Mouse (Mus musculus): Measurements from ENCODE around the gene Slc9a8. TPM values are rescaled to one million over a fixed set of nuclear protein-coding genes. Genes with fewer than 3 reads are reported as not detected.
"Not testable (repeated sequence)": the region's sequence is repeated elsewhere in the genome, so short reads cannot be mapped to it uniquely, and the experiment has no call there.

Slc9a8 gene
- polyA plus RNA-seq, 1 experiment: 41.7 TPM

DNA sequence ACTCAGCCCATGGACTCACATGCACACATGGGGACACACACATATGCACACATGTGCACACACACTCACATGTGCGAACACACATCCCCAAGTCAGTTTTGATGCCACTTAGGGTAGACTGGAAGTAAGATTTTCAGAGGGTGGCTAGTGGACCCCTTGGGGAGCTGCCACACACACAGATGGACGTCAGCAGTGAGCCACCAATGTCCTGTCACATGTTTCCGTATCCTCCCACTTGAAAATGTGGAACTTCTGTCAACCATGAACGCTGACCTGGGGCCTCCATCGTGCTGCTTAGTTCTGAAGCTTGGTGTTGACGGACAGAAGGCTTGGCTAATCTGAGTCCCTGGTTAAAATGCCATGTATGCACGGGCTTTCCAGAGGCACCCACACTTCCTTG is 39.9 kb upstream of the Slc9a8 start:
- TF ChIP-seq CTCF (IDR thresholded peaks at IDR 0.05; ENCODE audit: insufficient read depth, low read length) (no peak), POLR2A (IDR thresholded peaks at IDR 0.05; ENCODE audit: borderline replicate concordance, extremely low read depth, low read depth, low read length) (no peak)
- WGBS: 72% methylated on average over 7 of the region's 7 CpGs
- no peaks in the 10 kb centered on the region; the same call in 1 of the 2 replicates for H3K4me1 ChIP-seq (ENCODE audit: control insufficient read depth, insufficient read depth, low read length)
- DNase-seq: no peak
- no peak overlapping the region for H3K4me3 ChIP-seq (replicated peaks; ENCODE audit: extremely low read depth, low read depth, low read length)

- H3K4me3 ChIP-seq (replicated peaks; ENCODE audit: extremely low read depth, low read depth, low read length): no peak overlapping the region
- WGBS: 86% methylated on average over 7 of the region's 7 CpGs
- no peak for DNase-seq
- H3K4me1 ChIP-seq (ENCODE audit: control insufficient read depth, insufficient read depth, low read length): no peaks in the 10 kb centered on the region; the same call in 1 of the 2 replicates
- TF ChIP-seq CTCF (IDR thresholded peaks at IDR 0.05; ENCODE audit: insufficient read depth, low read length) (no peak), POLR2A (IDR thresholded peaks at IDR 0.05; ENCODE audit: borderline replicate concordance, extremely low read depth, low read depth, low read length) (no peak)
These were observed 39.1 kb upstream of the Slc9a8 start for GRCm38 (mm10) chr2:167382389-167382788.

- no peaks in the 10 kb centered on the region; the same call in 1 of the 2 replicates for H3K4me1 ChIP-seq (ENCODE audit: control insufficient read depth, insufficient read depth, low read length)
- H3K4me3 ChIP-seq (replicated peaks; ENCODE audit: extremely low read depth, low read depth, low read length): no peak overlapping the region
- 53% methylated on average over 13 of the region's 13 CpGs for WGBS
- no peak for DNase-seq
- TF ChIP-seq CTCF (IDR thresholded peaks at IDR 0.05; ENCODE audit: insufficient read depth, low read length) (no peak), POLR2A (IDR thresholded peaks at IDR 0.05; ENCODE audit: borderline replicate concordance, extremely low read depth, low read depth, low read length) (no peak)
These were observed 37.8 kb upstream of the Slc9a8 start for GRCm38 (mm10) chr2:167383666-167384083.

- TF ChIP-seq POLR2A (IDR thresholded peaks at IDR 0.05; ENCODE audit: borderline replicate concordance, extremely low read depth, low read depth, low read length) (no peak), CTCF (IDR thresholded peaks at IDR 0.05; ENCODE audit: insufficient read depth, low read length) (no peak)
- Histone ChIP-seq H3K4me3 (replicated peaks; ENCODE audit: extremely low read depth, low read depth, low read length) (no peak overlapping the region), H3K4me1 (ENCODE audit: control insufficient read depth, insufficient read depth, low read length) (no peaks in the 10 kb centered on the region; the same call in 1 of the 2 replicates)
- 79% methylated on average over 4 of the region's 4 CpGs for WGBS
- no peak for DNase-seq
These were observed 35.1 kb upstream of the Slc9a8 start for GRCm38 (mm10) chr2:167386456-167386855.

- 78% methylated on average over 6 of the region's 6 CpGs for WGBS
- no peak for DNase-seq
- TF ChIP-seq POLR2A (IDR thresholded peaks at IDR 0.05; ENCODE audit: borderline replicate concordance, extremely low read depth, low read depth, low read length) (no peak), CTCF (IDR thresholded peaks at IDR 0.05; ENCODE audit: insufficient read depth, low read length) (no peak)
These were observed 34.5 kb upstream of the Slc9a8 start for GRCm38 (mm10) chr2:167386998-167387397.

DNA sequence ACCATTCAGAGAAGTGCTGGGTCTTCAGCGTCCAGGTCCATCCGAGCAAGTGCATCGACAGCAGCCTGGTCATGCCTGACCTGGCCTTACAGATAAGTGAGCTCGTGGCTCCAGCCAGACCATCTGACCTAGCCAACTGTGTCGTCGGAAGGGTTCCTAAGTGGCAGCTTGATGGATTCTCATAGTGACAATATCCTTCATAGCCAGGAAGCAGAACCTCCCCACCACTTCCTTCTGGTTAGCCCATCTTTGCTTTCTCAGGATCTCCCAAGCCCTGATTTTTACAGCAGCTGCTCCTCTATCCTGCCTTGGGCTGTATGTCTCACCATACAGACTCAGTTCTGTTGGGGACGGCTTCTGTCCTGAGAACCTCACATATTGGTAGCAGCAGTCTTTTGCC is 27.1 kb upstream of the Slc9a8 start:
- no peak overlapping the region for H3K4me3 ChIP-seq (replicated peaks; ENCODE audit: extremely low read depth, low read depth, low read length)
- no peak for DNase-seq
- no peak for TF ChIP-seq CTCF (IDR thresholded peaks at IDR 0.05; ENCODE audit: insufficient read depth, low read length)
- TF ChIP-seq POLR2A (IDR thresholded peaks at IDR 0.05; ENCODE audit: borderline replicate concordance, extremely low read depth, low read depth, low read length): no peak
- WGBS: 50% methylated on average over 7 of the region's 7 CpGs
- peaks cover 4% of the 10 kb centered on the region for H3K4me1 ChIP-seq (ENCODE audit: control insufficient read depth, insufficient read depth, low read length)

More at GRCm38 (mm10) chr2:167386998-167387397, 34.5 kb upstream of the Slc9a8 start:
- no peaks in the 10 kb centered on the region for H3K4me1 ChIP-seq (ENCODE audit: control insufficient read depth, insufficient read depth, low read length)
- H3K4me3 ChIP-seq (replicated peaks; ENCODE audit: extremely low read depth, low read depth, low read length): no peak overlapping the region

GRCm38 (mm10) chr2:167396420-167396819 is 25.1 kb upstream of the Slc9a8 start:
- 97% methylated on average over 9 of the region's 9 CpGs for WGBS
- not testable (repeated sequence) for H3K4me3 ChIP-seq (replicated peaks; ENCODE audit: extremely low read depth, low read depth, low read length); H3K4me1 ChIP-seq (ENCODE audit: control insufficient read depth, insufficient read depth, low read length); DNase-seq

GRCm38 (mm10) chr2:167399012-167399411 is 22.5 kb upstream of the Slc9a8 start:
- WGBS: 56% methylated on average over 4 of the region's 4 CpGs
- TF ChIP-seq CTCF (IDR thresholded peaks at IDR 0.05; ENCODE audit: insufficient read depth, low read length): no peak
- no peak for TF ChIP-seq POLR2A (IDR thresholded peaks at IDR 0.05; ENCODE audit: borderline replicate concordance, extremely low read depth, low read depth, low read length)
- Histone ChIP-seq H3K4me3 (replicated peaks; ENCODE audit: extremely low read depth, low read depth, low read length) (no peak overlapping the region), H3K4me1 (ENCODE audit: control insufficient read depth, insufficient read depth, low read length) (peaks cover 4% of the 10 kb centered on the region)
- no peak for DNase-seq

- no peak for TF ChIP-seq POLR2A (IDR thresholded peaks at IDR 0.05; ENCODE audit: borderline replicate concordance, extremely low read depth, low read depth, low read length)
- no peak for TF ChIP-seq CTCF (IDR thresholded peaks at IDR 0.05; ENCODE audit: insufficient read depth, low read length)
- DNase-seq: no peak
- no peak overlapping the region for H3K4me3 ChIP-seq (replicated peaks; ENCODE audit: extremely low read depth, low read depth, low read length)
- H3K4me1 ChIP-seq (ENCODE audit: control insufficient read depth, insufficient read depth, low read length): no peaks in the 10 kb centered on the region
- WGBS: 69% methylated on average over 7 of the region's 7 CpGs
These were observed 21.9 kb upstream of the Slc9a8 start for GRCm38 (mm10) chr2:167399646-167400045.

- no peaks in the 10 kb centered on the region for H3K4me1 ChIP-seq (ENCODE audit: control insufficient read depth, insufficient read depth, low read length)
- TF ChIP-seq POLR2A (IDR thresholded peaks at IDR 0.05; ENCODE audit: borderline replicate concordance, extremely low read depth, low read depth, low read length) (no peak), CTCF (IDR thresholded peaks at IDR 0.05; ENCODE audit: insufficient read depth, low read length) (no peak)
- H3K4me3 ChIP-seq (replicated peaks; ENCODE audit: extremely low read depth, low read depth, low read length): no peak overlapping the region
- 60% methylated on average over 7 of the region's 7 CpGs for WGBS
- peak; percentile 29 for DNase-seq
These were observed 18.4 kb upstream of the Slc9a8 start for GRCm38 (mm10) chr2:167403085-167403484.

Measured in lung, adult 2 months (tissue).